Mouse (Mus musculus) limb, embryonic 12.5 days (tissue): Measurements from ENCODE around the gene Irgm2. TPM values are rescaled to one million over a fixed set of nuclear protein-coding genes. Genes with fewer than 3 reads are reported as not detected.

Source experiments
- ATAC-seq: fragments of 200-750 bp; cut with Nextera tagmentation; 2 replicates; pipeline ENCODE4 v1.8.0; 2017; ENCODE audit warnings: low read depth, moderate TSS enrichment; ENCODE audit not compliant: insufficient number of reproducible peaks, insufficient read depth, low FRiP score, low TSS enrichment
- H3K27ac ChIP-seq: fragments of 300-500 bp; sonication (generic); 2 replicates; pipeline ENCODE4 v1.5.1; 2016; ENCODE audit warnings: mild to moderate bottlenecking, moderate library complexity
- H3K27me3 ChIP-seq: fragments of 300-500 bp; sonication (generic); 2 replicates; pipeline ENCODE4 v1.6.1; 2016; ENCODE audit warnings: mild to moderate bottlenecking, moderate library complexity
- H3K36me3 ChIP-seq: fragments of 300-500 bp; sonication (generic); 2 replicates; pipeline ENCODE4 v1.6.1; 2016; ENCODE audit warnings: mild to moderate bottlenecking, moderate library complexity
- H3K4me1 ChIP-seq: fragments of 300-500 bp; sonication (generic); replicated peaks from 2 replicates; pipeline ENCODE4 v1.6.1; 2016
- H3K4me2 ChIP-seq: fragments of 300-500 bp; sonication (generic); 2 replicates; pipeline ENCODE4 v1.6.1; 2016; ENCODE audit warnings: mild to moderate bottlenecking, moderate library complexity
- H3K4me3 ChIP-seq: fragments of 300-500 bp; sonication (generic); replicated peaks from 2 replicates; pipeline ENCODE4 v1.5.1; 2016; ENCODE audit warnings: mild to moderate bottlenecking
- H3K9ac ChIP-seq: fragments of 300-500 bp; sonication (generic); replicated peaks from 2 replicates; pipeline ENCODE4 v1.6.1; 2016; ENCODE audit warnings: mild to moderate bottlenecking, moderate library complexity
- H3K9me3 ChIP-seq: fragments of 300-500 bp; sonication (generic); 2 replicates; pipeline ENCODE4 v1.6.1; 2016; ENCODE audit warnings: mild to moderate bottlenecking, moderate library complexity
- WGBS: fragments of 180-500 bp; shearing (Covaris S2); methylation state at CpG from one replicate; pipeline ENCODE4 v1.1.7; 2016; 5-methylcytosine and 5-hydroxymethylcytosine counted together
- polyA plus RNA-seq: library from polyadenylated mRNA; unstranded; fragments of >200 nt; fragmentation: Nextera tagmentation; extraction: Ambion mirVana; gene quantifications from 2 replicates; pipeline ENCODE4 v1.2.1, GENCODE M21; 2016

The Irgm2 gene
- polyA plus RNA-seq, 1 experiment from 2014 or later, result 0.63 TPM

- H3K36me3 ChIP-seq, result peaks cover 19% of the 10 kb centered on the region
- no peak overlapping the region for H3K9ac ChIP-seq
- H3K9me3 ChIP-seq, result no peaks in the 10 kb centered on the region
- ATAC-seq, result no peak
- H3K4me3 ChIP-seq, result no peak overlapping the region
- no peaks in the 10 kb centered on the region for H3K27me3 ChIP-seq
- WGBS, result 91% methylated on average over 3 of the region's 3 CpGs
- no peak overlapping the region for H3K27ac ChIP-seq
- no peaks in the 10 kb centered on the region for H3K4me1 ChIP-seq
- no peak overlapping the region for H3K4me2 ChIP-seq
Observed at GRCm38 (mm10) chr11:58183579-58183978, 15.8 kb upstream of the Irgm2 start.

GRCm38 (mm10) chr11:58189675-58190074 lies 9.7 kb upstream of the Irgm2 start:
- H3K27me3 ChIP-seq, result no peaks in the 10 kb centered on the region
- H3K36me3 ChIP-seq, result no peaks in the 10 kb centered on the region
- no peak overlapping the region for H3K4me2 ChIP-seq
- no peaks in the 10 kb centered on the region for H3K4me1 ChIP-seq
- no peak overlapping the region for H3K4me3 ChIP-seq
- no peak overlapping the region for H3K27ac ChIP-seq
- ATAC-seq, result no peak
- H3K9ac ChIP-seq, result no peak overlapping the region
- WGBS, result 92% methylated on average over 6 of the region's 6 CpGs
- no peaks in the 10 kb centered on the region for H3K9me3 ChIP-seq

GRCm38 (mm10) chr11:58193326-58193725 lies 6.1 kb upstream of the Irgm2 start:
- 70% methylated on average over 3 of the region's 3 CpGs for WGBS
- Histone ChIP-seq H3K4me1 (no peaks in the 10 kb centered on the region), H3K9me3 (no peaks in the 10 kb centered on the region), H3K27ac (no peak overlapping the region), H3K9ac (no peak overlapping the region), H3K36me3 (no peaks in the 10 kb centered on the region), H3K4me3 (no peak overlapping the region), H3K4me2 (no peak overlapping the region), H3K27me3 (no peaks in the 10 kb centered on the region)
- ATAC-seq, result no peak

- H3K9me3 ChIP-seq, result no peaks in the 10 kb centered on the region
- no peak overlapping the region for H3K4me2 ChIP-seq
- no peak overlapping the region for H3K4me3 ChIP-seq
- no peaks in the 10 kb centered on the region for H3K27me3 ChIP-seq
- H3K9ac ChIP-seq, result no peak overlapping the region
- WGBS, result 66% methylated on average over 4 of the region's 4 CpGs
- no peaks in the 10 kb centered on the region for H3K4me1 ChIP-seq
- no peak for ATAC-seq
- no peaks in the 10 kb centered on the region for H3K36me3 ChIP-seq
- no peak overlapping the region for H3K27ac ChIP-seq
Observed at GRCm38 (mm10) chr11:58193860-58194520, 5.4 kb upstream of the Irgm2 start.

GRCm38 (mm10) chr11:58198663-58199062 lies 755 bp upstream of the Irgm2 start:
- Histone ChIP-seq H3K9me3 (no peaks in the 10 kb centered on the region), H3K9ac (no peak overlapping the region), H3K4me2 (peak overlapping the region; percentile 73), H3K27me3 (no peaks in the 10 kb centered on the region), H3K36me3 (no peaks in the 10 kb centered on the region), H3K27ac (no peak overlapping the region), H3K4me3 (peak overlapping the region; percentile 55), H3K4me1 (no peaks in the 10 kb centered on the region)
- ATAC-seq, result no peak
- 77% methylated on average over 4 of the region's 4 CpGs for WGBS

- no peaks in the 10 kb centered on the region for H3K36me3 ChIP-seq
- no peaks in the 10 kb centered on the region for H3K9me3 ChIP-seq
- no peaks in the 10 kb centered on the region for H3K4me1 ChIP-seq
- H3K4me2 ChIP-seq, result no peak overlapping the region
- WGBS, result 90% methylated on average over 4 of the region's 4 CpGs
- no peaks in the 10 kb centered on the region for H3K27me3 ChIP-seq
- no peak overlapping the region for H3K9ac ChIP-seq
- no peak overlapping the region for H3K4me3 ChIP-seq
- H3K27ac ChIP-seq, result no peak overlapping the region
- ATAC-seq, result no peak
Observed at GRCm38 (mm10) chr11:58200226-58200625, 808 bp downstream of the Irgm2 start.

- WGBS, result 84% methylated on average over 12 of the region's 12 CpGs
- Histone ChIP-seq H3K9me3 (no peaks in the 10 kb centered on the region), H3K4me2 (no peak overlapping the region), H3K27ac (no peak overlapping the region), H3K9ac (no peak overlapping the region), H3K36me3 (no peaks in the 10 kb centered on the region), H3K27me3 (no peaks in the 10 kb centered on the region), H3K4me1 (no peaks in the 10 kb centered on the region), H3K4me3 (no peak overlapping the region)
- ATAC-seq, result no peak
Observed at GRCm38 (mm10) chr11:58201052-58201451, 1.6 kb downstream of the Irgm2 start.

- H3K9ac ChIP-seq, result no peak overlapping the region
- ATAC-seq, result no peak
- no peak overlapping the region for H3K4me2 ChIP-seq
- H3K27me3 ChIP-seq, result no peaks in the 10 kb centered on the region; the same call in 1 of the 2 replicates
- no peak overlapping the region for H3K4me3 ChIP-seq
- no peaks in the 10 kb centered on the region for H3K9me3 ChIP-seq
- H3K36me3 ChIP-seq, result no peaks in the 10 kb centered on the region
- H3K4me1 ChIP-seq, result peaks cover 26% of the 10 kb centered on the region
- no peak overlapping the region for H3K27ac ChIP-seq
- 89% methylated on average over 1 of the region's 1 CpGs for WGBS
Observed at GRCm38 (mm10) chr11:58210321-58210886, 11.0 kb downstream of the Irgm2 start.

GRCm38 (mm10) chr11:58211062-58211681 lies 11.8 kb downstream of the Irgm2 start:
- H3K4me2 ChIP-seq, result no peak overlapping the region; the same call in 1 of the 2 replicates
- WGBS, result 19% methylated on average over 9 of the region's 9 CpGs
- no peaks in the 10 kb centered on the region for H3K36me3 ChIP-seq
- H3K4me1 ChIP-seq, result peaks cover 26% of the 10 kb centered on the region
- H3K9me3 ChIP-seq, result no peaks in the 10 kb centered on the region
- H3K27ac ChIP-seq, result 0 out of 2 replicates have a peak overlapping the region, but pooled peaks have one; percentile 36
- no peak overlapping the region for H3K4me3 ChIP-seq
- ATAC-seq, result peak; percentile 35; the same call in 1 of the 2 replicates
- no peaks in the 10 kb centered on the region; the same call in 1 of the 2 replicates for H3K27me3 ChIP-seq
- no peak overlapping the region for H3K9ac ChIP-seq

- WGBS, result 15% methylated on average over 2 of the region's 2 CpGs
- H3K4me2 ChIP-seq, result no peak overlapping the region; the same call in 1 of the 2 replicates
- no peak overlapping the region for H3K27ac ChIP-seq
- no peak for ATAC-seq
- no peaks in the 10 kb centered on the region for H3K36me3 ChIP-seq
- no peak overlapping the region for H3K9ac ChIP-seq
- H3K4me1 ChIP-seq, result peaks cover 26% of the 10 kb centered on the region
- H3K27me3 ChIP-seq, result no peaks in the 10 kb centered on the region; the same call in 1 of the 2 replicates
- no peaks in the 10 kb centered on the region for H3K9me3 ChIP-seq
- H3K4me3 ChIP-seq, result no peak overlapping the region
Observed at GRCm38 (mm10) chr11:58211682-58212067, 12.3 kb downstream of the Irgm2 start.

- Histone ChIP-seq H3K4me3 (no peak overlapping the region), H3K4me1 (peaks cover 26% of the 10 kb centered on the region)
- WGBS, result 76% methylated on average over 7 of the region's 7 CpGs
Observed at GRCm38 (mm10) chr11:58213673-58214342, 14.4 kb downstream of the Irgm2 start.

More at GRCm38 (mm10) chr11:58213673-58214342, 14.4 kb downstream of the Irgm2 start:
- H3K36me3 ChIP-seq, result no peaks in the 10 kb centered on the region
- H3K4me2 ChIP-seq, result no peak overlapping the region
- no peaks in the 10 kb centered on the region; the same call in 1 of the 2 replicates for H3K27me3 ChIP-seq
- no peaks in the 10 kb centered on the region for H3K9me3 ChIP-seq
- no peak overlapping the region for H3K27ac ChIP-seq
- H3K9ac ChIP-seq, result no peak overlapping the region
- ATAC-seq, result no peak
